Mouse (Mus musculus) CH12.LX (cell line): ENCODE data around the gene Pnpla3. TPM values are rescaled to one million over a fixed set of nuclear protein-coding genes. Genes with fewer than 3 reads are reported as not detected.

Experiments used
- DNase-seq: peaks from one replicate; pipeline ENCODE4 v3.0.0-alpha.2; 2013; ENCODE audit errors: extremely low read depth
- H3K27ac ChIP-seq: 2 replicates; pipeline ENCODE4 v1.5.1; 2012; ENCODE audit warnings: low read depth, mild to moderate bottlenecking, control low read depth, moderate library complexity; ENCODE audit not compliant: insufficient read depth
- H3K27me3 ChIP-seq: replicated peaks from 2 replicates; pipeline ENCODE3; 2012; ENCODE audit warnings: inconsistent platforms
- H3K36me3 ChIP-seq, 2 experiments: replicated peaks in 1 of 2; 2 replicates each; pipeline versions ENCODE3 to v1.6.1; 2012; ENCODE audit warnings: inconsistent platforms in 1 of 2, low read length in 1 of 2, mild to moderate bottlenecking in 1 of 2, mixed read lengths in 1 of 2, moderate library complexity in 1 of 2; ENCODE audit not compliant: control insufficient read depth in 1 of 2, insufficient read depth in 1 of 2
- H3K4me1 ChIP-seq, 2 experiments: 2 replicates each; pipeline ENCODE4 v1.6.1; 2012; ENCODE audit warnings: inconsistent platforms in 1 of 2, moderate library complexity in 1 of 2; ENCODE audit not compliant: insufficient read depth in 2 of 2, control insufficient read depth in 1 of 2
- H3K4me2 ChIP-seq: 2 replicates; pipeline ENCODE4 v1.6.1; 2012; ENCODE audit warnings: low read depth, mild to moderate bottlenecking, control low read depth; ENCODE audit not compliant: poor library complexity, insufficient read depth, severe bottlenecking
- H3K4me3 ChIP-seq, 3 experiments: fragments of 150-350 bp in 1 of 3; sonication (generic) in 1 of 3; replicated peaks in 1 of 3; 2 replicates each; pipeline versions ENCODE3 to v1.5.1; 2011 to 2012; ENCODE audit warnings: low read depth in 2 of 3, low read length in 2 of 3, mild to moderate bottlenecking in 2 of 3, moderate library complexity in 2 of 3, control low read depth in 1 of 3, improper control_type of control experiment in 1 of 3, inconsistent platforms in 1 of 3, mixed read lengths in 1 of 3; ENCODE audit not compliant: poor library complexity in 1 of 3
- H3K79me2 ChIP-seq: replicated peaks from 2 replicates; pipeline ENCODE4 v1.6.1; 2012; ENCODE audit warnings: mild to moderate bottlenecking, moderate library complexity; ENCODE audit not compliant: control insufficient read depth, poor library complexity, insufficient read depth, severe bottlenecking; ENCODE audit errors: extremely low read depth
- H3K9ac ChIP-seq: 2 replicates; pipeline ENCODE4 v1.6.1; 2012; ENCODE audit warnings: low read depth, mild to moderate bottlenecking, control low read depth, moderate library complexity; ENCODE audit not compliant: insufficient read depth
- H3K9me3 ChIP-seq: replicated peaks from 2 replicates; pipeline ENCODE3; 2012; ENCODE audit warnings: low read length, inconsistent platforms, mixed read lengths
- BHLHE40 ChIP-seq: IDR thresholded peaks from 2 replicates; pipeline ENCODE4 v1.6.1; 2011; ENCODE audit warnings: mild to moderate bottlenecking, low read depth, low read length, improper control_type of control experiment
- CHD1 ChIP-seq: IDR thresholded peaks from 2 replicates; pipeline ENCODE4 v1.6.1; 2012; ENCODE audit warnings: low read depth, low read length, improper control_type of control experiment, inconsistent platforms
- CHD2 ChIP-seq: IDR thresholded peaks from 2 replicates; pipeline ENCODE4 v1.6.1; 2011; ENCODE audit warnings: low read length, improper control_type of control experiment
- CTCF ChIP-seq, 2 experiments: IDR thresholded peaks in 1 of 2; conservative IDR thresholded peaks in 1 of 2; 2 replicates each; pipeline ENCODE4 v1.5.1; 2011 to 2012; ENCODE audit warnings: low read depth in 2 of 2, low read length in 2 of 2, improper control_type of control experiment in 1 of 2, inconsistent platforms in 1 of 2, mild to moderate bottlenecking in 1 of 2, moderate library complexity in 1 of 2
- E2F4 ChIP-seq: IDR thresholded peaks from 2 replicates; pipeline ENCODE4 v1.6.1; 2011; ENCODE audit warnings: low read depth, low read length, improper control_type of control experiment; ENCODE audit not compliant: insufficient replicate concordance
- ETS1 ChIP-seq: conservative IDR thresholded peaks from 2 replicates; pipeline ENCODE4 v1.6.1; 2012; ENCODE audit warnings: low read depth, mild to moderate bottlenecking, inconsistent platforms, low read length, improper control_type of control experiment, moderate library complexity
- GABPA ChIP-seq: IDR thresholded peaks from 2 replicates; pipeline ENCODE4 v1.6.1; 2012; ENCODE audit warnings: low read depth, low read length, improper control_type of control experiment, inconsistent platforms; ENCODE audit not compliant: insufficient replicate concordance
- HCFC1 ChIP-seq: IDR thresholded peaks from 2 replicates; pipeline ENCODE4 v1.6.1; 2012; ENCODE audit warnings: low read depth, mild to moderate bottlenecking, inconsistent platforms, low read length, improper control_type of control experiment
- IRF4 ChIP-seq: IDR thresholded peaks from 2 replicates; pipeline ENCODE4 v1.6.1; 2014; ENCODE audit warnings: low read depth, mild to moderate bottlenecking, inconsistent platforms, low read length, improper control_type of control experiment
- JUND ChIP-seq: conservative IDR thresholded peaks from 2 replicates; pipeline ENCODE4 v1.6.1; 2011; ENCODE audit warnings: low read depth, low read length, improper control_type of control experiment
- KAT2A ChIP-seq: IDR thresholded peaks from 2 replicates; pipeline ENCODE4 v1.6.1; 2012; ENCODE audit warnings: low read length, improper control_type of control experiment, inconsistent platforms; ENCODE audit not compliant: insufficient replicate concordance
- MAFK ChIP-seq: IDR thresholded peaks from 2 replicates; pipeline ENCODE4 v1.6.1; 2011; ENCODE audit warnings: low read length, improper control_type of control experiment; ENCODE audit not compliant: insufficient replicate concordance
- MAX ChIP-seq: IDR thresholded peaks from 2 replicates; pipeline ENCODE4 v1.6.1; 2011; ENCODE audit warnings: low read length, improper control_type of control experiment
- MAZ ChIP-seq: IDR thresholded peaks from 2 replicates; pipeline ENCODE4 v1.6.1; 2012; ENCODE audit warnings: low read depth, mild to moderate bottlenecking, inconsistent platforms, low read length, improper control_type of control experiment, moderate library complexity
- MEF2A ChIP-seq: IDR thresholded peaks from 2 replicates; pipeline ENCODE4 v1.6.1; 2014; ENCODE audit warnings: low read depth, mild to moderate bottlenecking, inconsistent platforms, low read length, improper control_type of control experiment, borderline replicate concordance
- MYC ChIP-seq: IDR thresholded peaks from 2 replicates; pipeline ENCODE4 v1.6.1; 2011; ENCODE audit warnings: low read depth, mild to moderate bottlenecking, improper control_type of control experiment, low read length
- NELFE ChIP-seq: IDR thresholded peaks from 2 replicates; pipeline ENCODE4 v1.6.1; 2011; ENCODE audit warnings: low read depth, low read length, improper control_type of control experiment
- NRF1 ChIP-seq: IDR thresholded peaks from 2 replicates; pipeline ENCODE4 v1.6.1; 2014; ENCODE audit warnings: low read depth, mild to moderate bottlenecking, inconsistent platforms, low read length, improper control_type of control experiment, moderate library complexity
- PAX5 ChIP-seq: IDR thresholded peaks from 2 replicates; pipeline ENCODE4 v1.6.1; 2012; ENCODE audit warnings: low read length, inconsistent platforms, mixed read lengths
- POLR2A ChIP-seq: IDR thresholded peaks from 2 replicates; pipeline ENCODE4 v1.6.1; 2011; ENCODE audit warnings: low read depth, mild to moderate bottlenecking, improper control_type of control experiment, low read length
- POLR2AphosphoS2 ChIP-seq: IDR thresholded peaks from 2 replicates; pipeline ENCODE4 v1.6.1; 2011; ENCODE audit warnings: low read depth, low read length, improper control_type of control experiment
- RCOR1 ChIP-seq: conservative IDR thresholded peaks from 2 replicates; pipeline ENCODE4 v1.6.1; 2012; ENCODE audit warnings: low read depth, mild to moderate bottlenecking, inconsistent platforms, low read length, improper control_type of control experiment
- TBP ChIP-seq: conservative IDR thresholded peaks from 2 replicates; pipeline ENCODE4 v1.6.1; 2011; ENCODE audit warnings: low read depth, low read length, improper control_type of control experiment
- UBTF ChIP-seq: IDR thresholded peaks from 2 replicates; pipeline ENCODE4 v1.6.1; 2012; ENCODE audit warnings: low read depth, mild to moderate bottlenecking, inconsistent platforms, low read length, improper control_type of control experiment, moderate library complexity
- USF1 ChIP-seq: IDR thresholded peaks from 2 replicates; pipeline ENCODE4 v1.6.1; 2014; ENCODE audit warnings: low read depth, mild to moderate bottlenecking, inconsistent platforms, low read length, improper control_type of control experiment
- ZKSCAN1 ChIP-seq: IDR thresholded peaks from 2 replicates; pipeline ENCODE4 v1.6.1; 2012; ENCODE audit warnings: low read depth, inconsistent platforms, low read length, improper control_type of control experiment, borderline replicate concordance
- ZMIZ1 ChIP-seq: IDR thresholded peaks from 2 replicates; pipeline ENCODE4 v1.6.1; 2012; ENCODE audit warnings: low read depth, mild to moderate bottlenecking, inconsistent platforms, low read length, improper control_type of control experiment
- ZNF384 ChIP-seq: IDR thresholded peaks from 2 replicates; pipeline ENCODE4 v1.6.1; 2012; ENCODE audit warnings: low read depth, low read length, improper control_type of control experiment, inconsistent platforms
- dilution Hi-C: fragments of 300-500 bp; cut with MboI; formaldehyde crosslinking; loops from 2 replicates; pipeline ENCODE4 v1.14.3; 2020; ENCODE audit warnings: low sequenced_read_pairs; ENCODE audit not compliant: extremely low pct_unique_long_range_greater_than_20kb, extremely low pct_ligation_motif_present
- in situ Hi-C: fragments of 300-500 bp; cut with MboI; formaldehyde crosslinking; loops from 3 replicates; pipeline ENCODE4 v1.14.3; 2019; ENCODE audit warnings: low sequenced_read_pairs, low pct_ligation_motif_present, low pct_unique_long_range_greater_than_20kb, mixed read lengths
- polyA plus RNA-seq: library from polyadenylated mRNA; unstranded; fragments of >175 nt; gene quantifications from 2 replicates; pipeline ENCODE4 v1.2.1, GENCODE M21; 2012; ENCODE audit warnings: low read depth; ENCODE audit not compliant: insufficient read length
- total RNA-seq, 2 experiments: library from RNA; depleted of rRNA; stranded (reverse); fragments of 300-350 nt in 1 of 2; fragments of >200 nt in 1 of 2; gene quantifications; 2 replicates each; pipeline ENCODE4 v1.2.3; 2012 to 2014

The Pnpla3 gene
- total and polyA plus RNA-seq, 3 experiments, result 0.41 to 3.2 (median 2.2) TPM

DNA sequence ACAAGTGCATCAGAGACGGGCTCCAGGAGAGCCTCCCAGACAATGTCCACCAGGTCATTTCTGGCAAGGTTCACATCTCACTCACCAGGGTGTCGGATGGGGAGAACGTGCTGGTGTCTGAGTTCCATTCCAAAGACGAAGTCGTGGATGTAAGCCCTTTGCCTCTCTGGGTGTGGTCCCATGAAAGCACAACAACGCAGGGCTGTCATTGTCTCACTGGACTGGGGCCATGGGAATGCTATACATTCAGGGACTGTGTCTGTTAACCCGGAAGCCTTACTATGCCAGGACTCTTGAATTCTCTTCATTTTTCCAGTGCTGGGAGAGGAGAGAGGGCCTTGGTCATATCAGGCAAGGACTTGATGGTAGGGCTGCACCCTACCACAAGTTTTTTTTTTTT, 3.5 kb downstream of the Pnpla3 start:
- H3K9me3 ChIP-seq, result no peaks in the 10 kb centered on the region
- no peak overlapping the region for H3K4me2 ChIP-seq
- H3K79me2 ChIP-seq, result no peaks in the 10 kb centered on the region
- TF ChIP-seq E2F4 (no peak), MEF2A (no peak), MAZ (no peak), ZMIZ1 (no peak), CHD1 (no peak), TBP (no peak), CHD2 (no peak), ETS1 (no peak), JUND (no peak), BHLHE40 (no peak), RCOR1 (no peak), POLR2AphosphoS2 (no peak), HCFC1 (no peak), MYC (no peak), IRF4 (no peak), CTCF (conservative IDR thresholded peaks at IDR 0.05 in 1 of 2, IDR thresholded peaks at IDR 0.05 in 1 of 2; ENCODE audit: low read depth in 2 of 2, low read length in 2 of 2) (no peak), ZKSCAN1 (no peak), KAT2A (no peak), GABPA (no peak), ZNF384 (no peak)
- peaks cover 5 to 26% of the 10 kb centered on the region in 2 experiments; a peak in 3 of 4 replicates for H3K4me1 ChIP-seq
- H3K27ac ChIP-seq, result no peak overlapping the region
- H3K27me3 ChIP-seq, result peaks cover 8% of the 10 kb centered on the region
- peaks cover 0 to 4% of the 10 kb centered on the region in 2 experiments for H3K36me3 ChIP-seq
- H3K9ac ChIP-seq, result no peak overlapping the region
- H3K4me3 ChIP-seq, result no peak overlapping the region
- dilution Hi-C loops (no loop called here), in situ Hi-C loops (no loop called here)
- DNase-seq, result no peak

- DNase-seq, result no peak
- Histone ChIP-seq H3K27ac (no peak overlapping the region), H3K9ac (no peak overlapping the region), H3K4me1 (peaks cover 0 to 6% of the 10 kb centered on the region in 2 experiments; a peak in 2 of 4 replicates), H3K27me3 (peaks cover 6% of the 10 kb centered on the region), H3K4me3 (no peak overlapping the region), H3K9me3 (no peaks in the 10 kb centered on the region), H3K4me2 (no peak overlapping the region), H3K36me3 (peaks cover 0 to 10% of the 10 kb centered on the region in 2 experiments), H3K79me2 (no peaks in the 10 kb centered on the region)
- TF ChIP-seq USF1, result no peak
- TF ChIP-seq CTCF (conservative IDR thresholded peaks at IDR 0.05 in 1 of 2, IDR thresholded peaks at IDR 0.05 in 1 of 2; ENCODE audit: low read depth in 2 of 2, low read length in 2 of 2), result no peak
- no peak for TF ChIP-seq RCOR1
- TF ChIP-seq MAX, result no peak
- TF ChIP-seq UBTF, result no peak
- TF ChIP-seq NRF1, result no peak
- TF ChIP-seq MAFK, result no peak
- TF ChIP-seq TBP, result no peak
- no peak for TF ChIP-seq E2F4
- no peak for TF ChIP-seq PAX5
- TF ChIP-seq KAT2A, result no peak
- TF ChIP-seq MAZ, result no peak
- no peak for TF ChIP-seq ZKSCAN1
- TF ChIP-seq NELFE, result no peak
- no peak for TF ChIP-seq MYC
- TF ChIP-seq HCFC1, result no peak
- TF ChIP-seq POLR2AphosphoS2, result no peak
- TF ChIP-seq POLR2A, result no peak
- no peak for TF ChIP-seq MEF2A
- TF ChIP-seq CHD1, result no peak
- in situ Hi-C loops (no loop called here), dilution Hi-C loops (no loop called here)
These were observed 11.1 kb downstream of the Pnpla3 start for GRCm38 (mm10) chr15:84178733-84179132.
